Mouse (Mus musculus) ES-Bruce4 (cell line): ENCODE data around the gene Prrg2. TPM values are rescaled to one million over a fixed set of nuclear protein-coding genes. Genes with fewer than 3 reads are reported as not detected.

ENCODE experiments used
- H3K27ac ChIP-seq: 2 replicates; pipeline ENCODE4 v1.5.1; 2012; ENCODE audit warnings: low read length, inconsistent platforms; ENCODE audit not compliant: insufficient read depth
- H3K27me3 ChIP-seq: 2 replicates; pipeline ENCODE4 v1.6.1; 2012; ENCODE audit warnings: mild to moderate bottlenecking, low read length, inconsistent platforms; ENCODE audit not compliant: control insufficient read depth, poor library complexity, insufficient read depth, severe bottlenecking
- H3K36me3 ChIP-seq: 2 replicates; pipeline ENCODE4 v1.6.1; 2012; ENCODE audit warnings: inconsistent platforms, mild to moderate bottlenecking, low read length, moderate library complexity; ENCODE audit not compliant: control insufficient read depth, poor library complexity, insufficient read depth, severe bottlenecking
- H3K4me1 ChIP-seq: one replicate; pipeline ENCODE4 v1.8.1; 2011; ENCODE audit warnings: low read length; ENCODE audit not compliant: control insufficient read depth, insufficient read depth
- H3K4me3 ChIP-seq: 2 replicates; pipeline ENCODE4 v1.5.1; 2011; ENCODE audit warnings: low read depth, mild to moderate bottlenecking, low read length
- H3K9ac ChIP-seq: 2 replicates; pipeline ENCODE4 v1.6.1; 2012; ENCODE audit warnings: low read depth, mild to moderate bottlenecking, inconsistent platforms; ENCODE audit not compliant: poor library complexity, severe bottlenecking
- H3K9me3 ChIP-seq: replicated peaks from 2 replicates; pipeline ENCODE4 v1.6.1; 2012; ENCODE audit warnings: mild to moderate bottlenecking, low read length, inconsistent platforms; ENCODE audit not compliant: control insufficient read depth, poor library complexity, insufficient read depth, severe bottlenecking
- CTCF ChIP-seq: IDR thresholded peaks from one replicate; pipeline ENCODE4 v1.8.1; 2011; ENCODE audit warnings: low read depth, low read length
- EP300 ChIP-seq: IDR thresholded peaks from 2 replicates; pipeline ENCODE4 v1.6.1; 2011; ENCODE audit warnings: low read depth, low read length; ENCODE audit not compliant: insufficient read depth
- POLR2A ChIP-seq: IDR thresholded peaks from one replicate; pipeline ENCODE4 v1.8.1; 2011; ENCODE audit warnings: low read length; ENCODE audit not compliant: insufficient read depth
- polyA plus RNA-seq: library from polyadenylated mRNA; stranded (reverse); fragments of >200 nt; gene quantifications from 2 replicates; pipeline ENCODE4 v1.2.4, GENCODE M21; 2011; ENCODE audit warnings: low read depth; ENCODE audit not compliant: missing spikeins, insufficient read depth, insufficient read length

Gene Prrg2
- polyA plus RNA-seq, 1 experiment: 12.0 TPM

DNA sequence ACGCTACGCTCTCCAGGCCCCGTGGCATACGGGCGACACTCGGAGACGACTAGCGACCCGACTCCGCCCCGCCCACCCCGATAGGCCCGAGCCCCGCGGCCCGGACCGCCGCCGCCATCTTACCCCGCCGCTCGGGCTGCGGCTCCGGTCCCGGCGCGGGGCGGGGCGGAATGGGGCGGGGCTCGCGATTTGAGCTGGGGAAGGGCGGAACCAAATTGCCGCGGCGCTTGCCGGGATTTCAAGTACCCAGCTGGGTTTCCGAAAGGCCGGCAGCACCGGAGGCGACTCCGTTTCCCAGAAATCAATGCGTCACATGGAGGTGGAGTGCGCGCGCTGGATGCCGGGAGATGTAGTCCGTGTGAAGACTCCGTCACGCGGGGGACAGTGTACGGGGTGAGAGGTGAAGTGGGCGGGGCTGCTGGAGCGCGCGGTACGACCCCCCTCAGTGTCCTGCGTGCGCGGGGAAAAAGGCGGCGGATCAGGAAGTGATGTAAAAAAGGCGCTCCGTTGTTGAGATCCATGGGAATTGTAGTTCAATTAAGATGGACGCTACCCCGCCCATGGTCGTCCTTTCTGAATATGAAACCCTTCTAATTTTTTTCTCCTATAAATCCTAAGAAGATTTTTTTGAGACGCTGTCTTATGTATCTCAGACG lies 46.4 kb downstream of the Prrg2 start, which contains the start of gene Scaf1:
Scaf1 (minus strand) TSS at position 407 of the 656 bp plus-strand sequence.
- Histone ChIP-seq H3K9me3 (no peaks in the 10 kb centered on the region), H3K27ac (peak within 1 kb of the TSS; percentile 62), H3K9ac (peak within 1 kb of the TSS; percentile 96), H3K4me1 (no peaks in the 10 kb centered on the region), H3K27me3 (no peaks in the 10 kb centered on the region), H3K4me3 (peak within 1 kb of the TSS; percentile 89), H3K36me3 (peaks cover 9% of the 10 kb centered on the region; the same call in 1 of the 2 replicates)
- TF ChIP-seq EP300 (no peak), CTCF (no peak), POLR2A (no peak)

- no peaks in the 10 kb centered on the region for H3K27me3 ChIP-seq
- peaks cover 14% of the 10 kb centered on the region; the same call in 1 of the 2 replicates for H3K36me3 ChIP-seq
- peak overlapping the region; percentile 89 for H3K4me3 ChIP-seq
- peak overlapping the region; percentile 96 for H3K9ac ChIP-seq
- TF ChIP-seq POLR2A (no peak), CTCF (no peak), EP300 (no peak)
- peak overlapping the region; percentile 62 for H3K27ac ChIP-seq
- H3K9me3 ChIP-seq: no peaks in the 10 kb centered on the region
- H3K4me1 ChIP-seq: no peaks in the 10 kb centered on the region
Observed at GRCm38 (mm10) chr7:45015344-45015956, 47.0 kb downstream of the Prrg2 start.

- Histone ChIP-seq H3K9ac (no peak overlapping the region), H3K36me3 (peaks cover 17% of the 10 kb centered on the region; the same call in 1 of the 2 replicates), H3K27ac (no peak overlapping the region), H3K4me1 (no peaks in the 10 kb centered on the region), H3K27me3 (no peaks in the 10 kb centered on the region), H3K9me3 (no peaks in the 10 kb centered on the region), H3K4me3 (no peak overlapping the region)
- TF ChIP-seq EP300: no peak
- TF ChIP-seq POLR2A: no peak
- TF ChIP-seq CTCF: no peak
Observed at GRCm38 (mm10) chr7:45014096-45014451, 48.4 kb downstream of the Prrg2 start.

DNA sequence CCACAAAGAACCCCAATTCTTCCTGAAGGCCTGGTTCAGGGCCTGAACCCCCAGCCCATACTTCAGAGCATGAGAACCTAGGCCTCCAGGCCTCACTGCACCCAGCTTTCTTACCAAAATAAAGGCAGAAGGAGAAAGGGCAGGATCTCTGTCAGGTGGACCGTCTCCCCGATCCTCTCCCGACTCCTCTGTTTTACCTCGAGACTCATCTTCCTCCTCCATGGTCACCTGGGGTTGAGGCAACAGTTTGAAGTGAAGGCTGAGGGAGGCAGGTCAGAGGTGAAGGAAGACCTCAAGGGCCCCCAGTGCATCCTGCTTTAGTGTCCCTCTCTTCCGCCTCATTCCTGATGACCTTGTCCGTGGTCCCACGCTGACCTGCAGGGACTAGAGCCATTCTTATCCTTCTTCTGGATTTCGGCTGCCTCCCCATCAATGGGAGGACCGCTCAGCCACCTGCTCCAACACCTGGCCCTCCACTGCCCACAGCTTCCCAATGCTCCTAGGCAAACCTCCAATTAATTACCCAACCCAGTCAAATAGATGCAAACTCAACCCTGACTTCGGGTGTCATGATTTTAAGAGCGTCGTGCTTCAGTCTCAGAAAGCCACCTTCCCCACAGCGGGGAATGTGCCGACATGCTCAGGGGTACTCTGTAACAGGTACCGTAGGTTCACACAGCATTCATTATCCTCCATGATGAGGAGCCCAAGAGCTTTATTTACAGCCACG lies 48.9 kb downstream of the Prrg2 start:
- Histone ChIP-seq H3K27ac (no peak overlapping the region), H3K27me3 (no peaks in the 10 kb centered on the region), H3K36me3 (peaks cover 17% of the 10 kb centered on the region; the same call in 1 of the 2 replicates), H3K4me1 (no peaks in the 10 kb centered on the region), H3K9me3 (no peaks in the 10 kb centered on the region), H3K4me3 (no peak overlapping the region), H3K9ac (no peak overlapping the region)
- TF ChIP-seq POLR2A: no peak
- no peak for TF ChIP-seq CTCF
- TF ChIP-seq EP300: no peak

- Histone ChIP-seq H3K4me3 (no peak overlapping the region), H3K4me1 (no peaks in the 10 kb centered on the region), H3K9me3 (no peaks in the 10 kb centered on the region), H3K9ac (no peak overlapping the region), H3K36me3 (peaks cover 17% of the 10 kb centered on the region; the same call in 1 of the 2 replicates), H3K27me3 (no peaks in the 10 kb centered on the region), H3K27ac (no peak overlapping the region)
- TF ChIP-seq CTCF: no peak
- TF ChIP-seq EP300: no peak
- no peak for TF ChIP-seq POLR2A
Observed at GRCm38 (mm10) chr7:45012824-45013223, 49.7 kb downstream of the Prrg2 start.

DNA sequence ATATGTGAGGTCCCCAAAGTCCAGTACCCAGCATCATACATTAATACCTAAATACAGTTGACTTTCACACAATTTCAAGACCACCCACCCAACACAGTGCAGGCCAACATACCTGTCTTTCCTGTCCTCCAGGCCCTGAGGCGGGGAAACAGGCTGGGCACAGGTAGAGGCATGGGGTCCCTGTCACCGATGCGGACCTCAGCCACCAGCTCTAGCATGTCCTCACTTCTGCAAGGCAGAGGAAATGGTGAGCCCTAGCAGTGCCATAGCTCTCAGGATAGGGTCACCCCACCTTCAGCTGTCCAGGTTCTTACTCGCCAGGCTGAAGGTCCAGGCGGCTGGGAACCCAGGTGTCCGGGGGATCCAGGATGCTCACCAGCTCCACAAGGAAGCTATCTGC lies 50.5 kb downstream of the Prrg2 start:
- no peak overlapping the region for H3K27ac ChIP-seq
- H3K27me3 ChIP-seq: no peaks in the 10 kb centered on the region
- H3K9ac ChIP-seq: no peak overlapping the region
- H3K9me3 ChIP-seq: no peaks in the 10 kb centered on the region
- TF ChIP-seq EP300 (no peak), CTCF (no peak), POLR2A (no peak)
- H3K4me3 ChIP-seq: no peak overlapping the region
- H3K36me3 ChIP-seq: peaks cover 18% of the 10 kb centered on the region; the same call in 1 of the 2 replicates
- H3K4me1 ChIP-seq: no peaks in the 10 kb centered on the region
